Mouse (Mus musculus): ENCODE data around the gene Dpep2nb. TPM values are rescaled to one million over a fixed set of nuclear protein-coding genes. Genes with fewer than 3 reads are reported as not detected.

Dpep2nb gene
- polyA plus RNA-seq, 1 experiment from 2014 or later: 0.21 TPM

Small RNA genes lying within 50 kb of the gene (microRNA-seq; reads per million reads assigned to microRNA genes)
- not detected for gene Mir7074

Other genes with a start within 250 kb of the Dpep2nb start
- gene Gfod2, start 247.3 kb downstream of the Dpep2nb start, polyA plus RNA-seq (2015; fragmentation: Nextera tagmentation; extraction: Ambion mirVana): 90.3 and 100 TPM in 2 replicates
- gene Ranbp10, start 178.6 kb downstream of the Dpep2nb start, polyA plus RNA-seq (2015; fragmentation: Nextera tagmentation; extraction: Ambion mirVana): 11.8 and 13.6 TPM in 2 replicates
- gene Tsnaxip1, start 178.2 kb downstream of the Dpep2nb start, polyA plus RNA-seq (2015; fragmentation: Nextera tagmentation; extraction: Ambion mirVana): 0.64 and 1.0 TPM in 2 replicates
- gene Cenpt, start 152.7 kb downstream of the Dpep2nb start, polyA plus RNA-seq (2015; fragmentation: Nextera tagmentation; extraction: Ambion mirVana): 55.2 and 58.7 TPM in 2 replicates
- 56.2 and 58.6 TPM in 2 replicates for gene Thap11, start 150.8 kb downstream of the Dpep2nb start, polyA plus RNA-seq (2015; fragmentation: Nextera tagmentation; extraction: Ambion mirVana)
- 148 and 152 TPM in 2 replicates for gene Nutf2, start 145.4 kb downstream of the Dpep2nb start, polyA plus RNA-seq (2015; fragmentation: Nextera tagmentation; extraction: Ambion mirVana)
- 52.9 and 61.9 TPM in 2 replicates for gene Edc4, start 125.1 kb downstream of the Dpep2nb start, polyA plus RNA-seq (2015; fragmentation: Nextera tagmentation; extraction: Ambion mirVana)
- gene Nrn1l, start 112.4 kb downstream of the Dpep2nb start, polyA plus RNA-seq (2015; fragmentation: Nextera tagmentation; extraction: Ambion mirVana): 0.30 TPM in 1 of 2 replicates, not detected in the other
- gene Pskh1, start 105.5 kb downstream of the Dpep2nb start, polyA plus RNA-seq (2015; fragmentation: Nextera tagmentation; extraction: Ambion mirVana): 11.6 and 13.7 TPM in 2 replicates
- gene Ctrl, start 72.1 kb downstream of the Dpep2nb start, polyA plus RNA-seq (2015; fragmentation: Nextera tagmentation; extraction: Ambion mirVana): 5.4 and 5.5 TPM in 2 replicates
- 64.3 and 65.3 TPM in 2 replicates for gene Psmb10, start 67.5 kb downstream of the Dpep2nb start, polyA plus RNA-seq (2015; fragmentation: Nextera tagmentation; extraction: Ambion mirVana)
- 1.6 and 2.0 TPM in 2 replicates for gene Lcat, start 62.6 kb downstream of the Dpep2nb start, polyA plus RNA-seq (2015; fragmentation: Nextera tagmentation; extraction: Ambion mirVana)
- gene Slc12a4, start 39.9 kb downstream of the Dpep2nb start, polyA plus RNA-seq (2015; fragmentation: Nextera tagmentation; extraction: Ambion mirVana): 7.5 and 9.1 TPM in 2 replicates
- not detected in 2 replicates for gene Dpep3, start 26.5 kb downstream of the Dpep2nb start, polyA plus RNA-seq (2015; fragmentation: Nextera tagmentation; extraction: Ambion mirVana)
- 29.0 and 30.8 TPM in 2 replicates for gene Dus2, start 14.6 kb downstream of the Dpep2nb start, polyA plus RNA-seq (2015; fragmentation: Nextera tagmentation; extraction: Ambion mirVana)
- 22.9 and 23.8 TPM in 2 replicates for gene Ddx28, start 5.9 kb upstream of the Dpep2nb start, polyA plus RNA-seq (2015; fragmentation: Nextera tagmentation; extraction: Ambion mirVana)
- 3.7 and 3.8 TPM in 2 replicates for gene Nfatc3, start 52.9 kb upstream of the Dpep2nb start, polyA plus RNA-seq (2015; fragmentation: Nextera tagmentation; extraction: Ambion mirVana)
- 0.37 and 0.38 TPM in 2 replicates for gene Esrp2, start 131.0 kb upstream of the Dpep2nb start, polyA plus RNA-seq (2015; fragmentation: Nextera tagmentation; extraction: Ambion mirVana)
- gene Pla2g15, start 144.4 kb upstream of the Dpep2nb start, polyA plus RNA-seq (2015; fragmentation: Nextera tagmentation; extraction: Ambion mirVana): 23.3 and 24.3 TPM in 2 replicates
- 62.7 and 65.0 TPM in 2 replicates for gene Slc7a6, start 162.9 kb upstream of the Dpep2nb start, polyA plus RNA-seq (2015; fragmentation: Nextera tagmentation; extraction: Ambion mirVana)
- gene Slc7a6os, start 205.0 kb upstream of the Dpep2nb start, polyA plus RNA-seq (2015; fragmentation: Nextera tagmentation; extraction: Ambion mirVana): 35.2 and 36.2 TPM in 2 replicates
- gene Prmt7, start 205.0 kb upstream of the Dpep2nb start, polyA plus RNA-seq (2015; fragmentation: Nextera tagmentation; extraction: Ambion mirVana): 63.4 and 64.4 TPM in 2 replicates